Mouse (Mus musculus) CD4-positive, CD25-positive, alpha-beta regulatory T cell, adult 2 months (primary cell): ENCODE data around the gene Slco2a1.

Source experiments
- DNase-seq: peaks from one replicate; pipeline ENCODE4 v3.0.0-alpha.2; 2012; ENCODE audit warnings: low read depth, low spot score

Slco2a1 gene

DNA sequence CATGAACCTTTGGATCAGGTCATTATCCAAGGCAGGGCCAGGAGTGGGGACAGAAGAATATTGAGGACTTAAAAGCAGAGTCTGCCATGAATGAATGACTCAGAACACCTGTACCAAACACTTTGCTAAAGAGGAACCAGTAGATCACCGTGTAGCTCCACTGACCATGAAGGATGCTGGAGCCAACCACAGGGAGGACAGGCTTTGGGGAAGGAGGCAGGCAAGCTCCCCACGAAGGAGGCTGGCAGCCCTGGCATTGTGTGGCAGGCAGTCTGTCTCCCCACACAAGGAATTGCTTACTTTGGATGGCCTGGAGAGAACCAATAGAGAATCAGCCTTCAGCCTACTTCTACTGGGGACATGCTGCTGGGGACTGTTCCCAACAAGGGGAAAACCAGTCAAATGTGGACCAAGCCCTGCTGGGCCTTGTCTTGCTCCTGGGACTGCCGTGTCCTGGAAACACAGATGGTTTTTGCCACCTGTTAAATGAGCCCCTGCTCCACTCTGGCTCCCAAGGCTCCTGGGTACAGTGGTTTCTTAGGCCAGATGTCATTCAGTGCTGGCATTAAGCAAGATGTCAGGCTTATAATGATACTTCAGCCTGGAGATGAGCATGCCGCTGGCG lies 130.3 kb downstream of the Slco2a1 start:
- no peak for DNase-seq

DNA sequence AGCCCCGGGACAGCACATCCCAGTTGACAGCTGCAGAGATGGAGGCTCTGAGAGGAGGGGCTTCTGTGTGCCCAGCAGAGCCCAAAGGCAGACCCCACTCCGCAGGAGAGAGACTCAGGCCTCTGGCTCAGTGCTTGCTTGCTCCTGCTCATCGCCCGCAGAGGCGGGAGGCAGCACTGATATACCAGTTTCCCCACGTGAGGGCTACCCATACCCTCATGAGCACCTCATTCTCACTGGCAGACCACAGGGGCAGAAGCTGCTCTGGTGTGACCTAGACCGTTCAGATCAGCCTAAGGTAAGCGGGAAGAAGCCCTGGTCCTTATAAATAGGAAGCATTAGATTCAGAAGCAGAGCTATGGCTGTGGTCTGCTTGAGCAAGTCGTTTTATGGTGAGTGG lies 131.3 kb downstream of the Slco2a1 start:
- no peak for DNase-seq

DNA sequence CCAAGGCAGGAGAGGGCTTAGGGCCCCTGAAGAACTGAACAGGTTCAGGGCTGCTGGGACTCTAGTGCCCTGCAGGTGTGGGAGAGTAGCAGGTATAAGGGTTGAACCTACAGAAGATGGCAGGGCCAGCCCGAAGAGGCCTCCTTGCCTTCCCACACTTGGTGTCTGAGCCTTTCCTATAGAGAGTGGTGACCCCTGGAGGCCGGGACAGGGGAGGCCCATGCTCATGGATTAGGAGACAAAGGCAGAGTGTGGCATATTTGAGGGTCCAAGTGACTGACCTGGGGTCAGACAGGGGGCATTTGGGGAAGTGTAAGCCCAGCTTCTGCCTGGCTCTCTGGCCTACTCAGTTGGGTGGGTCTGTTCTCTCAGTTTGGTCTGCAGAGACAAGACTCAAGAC lies 131.7 kb downstream of the Slco2a1 start:
- DNase-seq, result no peak

DNA sequence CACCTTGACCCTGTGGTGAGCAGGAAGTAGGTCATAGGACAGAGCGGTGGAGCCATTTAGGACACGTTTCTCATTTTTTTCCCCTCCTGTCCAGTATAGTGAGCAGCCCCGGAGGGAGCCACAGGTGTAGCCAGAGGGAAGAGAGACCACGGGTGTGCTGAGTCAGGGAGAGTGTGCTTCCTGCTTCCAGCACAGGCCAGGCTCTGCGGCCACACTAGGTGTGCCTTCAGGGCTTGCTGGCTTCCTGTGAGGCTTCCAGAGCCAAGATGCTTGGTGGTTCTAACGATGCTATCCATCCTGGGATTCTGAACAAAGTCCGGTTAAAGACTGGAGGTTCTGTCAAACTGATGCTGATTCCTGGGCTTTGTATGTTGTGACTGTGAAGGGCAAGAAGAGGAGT lies 133.0 kb downstream of the Slco2a1 start:
- DNase-seq, result no peak

DNA sequence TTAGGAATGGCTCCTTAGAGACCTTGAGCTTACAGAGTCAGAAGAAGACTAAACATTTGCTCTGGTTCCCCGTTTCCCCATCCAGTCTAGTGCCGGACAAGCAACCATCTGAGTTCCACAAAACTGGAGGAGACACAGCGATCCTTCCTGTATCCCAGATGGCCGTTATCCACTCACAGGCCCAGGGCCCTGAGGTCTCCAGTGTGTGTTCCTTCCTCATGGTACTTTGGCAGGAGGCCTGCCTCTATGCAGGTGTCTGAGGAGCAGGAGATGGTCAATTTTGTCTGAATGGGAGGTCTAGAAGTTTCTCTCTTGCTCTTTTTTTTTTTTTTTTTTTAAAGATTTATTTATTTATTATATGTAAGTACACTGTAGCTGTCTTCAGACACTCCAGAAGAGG lies 136.2 kb downstream of the Slco2a1 start:
- DNase-seq, result no peak

DNA sequence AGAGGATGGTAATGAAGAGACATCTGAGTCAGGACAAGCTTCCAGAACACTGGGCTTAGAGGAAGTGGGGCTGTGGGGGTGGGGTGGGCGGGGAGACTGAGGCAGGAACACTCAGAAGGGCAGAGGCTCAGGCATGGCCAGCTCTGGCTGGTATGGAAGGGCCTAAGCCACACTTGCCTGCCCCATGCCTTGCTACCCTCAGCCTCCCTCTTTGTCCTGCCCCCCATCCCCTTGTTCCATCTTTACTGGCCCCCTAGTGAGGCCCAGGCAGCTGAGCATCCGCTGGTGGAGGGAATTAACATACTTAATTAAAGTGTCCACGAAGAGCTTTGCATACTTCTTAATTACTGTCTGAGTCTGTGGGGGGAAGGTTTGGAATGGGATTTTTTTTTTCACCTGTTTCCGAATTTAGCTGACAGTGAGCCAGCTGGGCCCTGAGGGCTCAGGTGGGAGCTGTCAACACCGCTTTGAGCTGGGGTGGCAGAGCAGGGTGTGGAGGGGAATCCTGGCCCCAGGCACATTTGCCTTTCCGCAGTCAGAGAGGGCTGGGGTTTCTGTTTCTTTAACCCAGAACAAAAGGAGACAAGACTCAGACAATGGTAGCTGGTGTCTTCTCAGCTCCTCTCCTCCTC lies 145.1 kb downstream of the Slco2a1 start:
- peak; percentile 21 for DNase-seq

DNA sequence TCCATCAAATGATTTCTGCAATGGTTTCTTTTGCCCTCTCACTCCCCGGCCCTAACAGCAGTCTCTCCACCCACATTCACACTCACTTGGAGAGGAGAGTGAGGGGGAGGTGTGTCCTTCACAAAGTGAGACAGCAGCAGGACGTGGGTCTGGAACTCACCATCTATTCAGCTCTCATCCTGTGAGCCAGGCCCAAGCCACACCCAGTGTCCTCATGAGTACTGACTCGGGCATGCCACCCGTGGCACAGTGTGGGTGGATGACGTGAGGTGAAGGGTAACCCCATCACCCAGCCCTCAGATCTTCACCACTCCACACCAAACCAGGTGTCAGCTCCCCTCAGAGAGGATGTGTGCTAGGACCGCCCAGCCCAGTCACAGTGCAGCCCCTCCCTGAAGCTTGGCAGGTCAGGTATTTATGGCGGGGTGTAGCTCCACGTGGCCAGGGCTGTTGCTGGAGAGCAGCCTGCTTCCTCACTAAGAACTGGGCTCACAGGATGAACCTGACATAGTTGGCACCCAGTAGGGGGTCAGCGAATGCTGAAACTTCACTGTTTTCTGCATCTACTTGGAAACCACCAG lies 146.0 kb downstream of the Slco2a1 start:
- DNase-seq, result peak; percentile 82

DNA sequence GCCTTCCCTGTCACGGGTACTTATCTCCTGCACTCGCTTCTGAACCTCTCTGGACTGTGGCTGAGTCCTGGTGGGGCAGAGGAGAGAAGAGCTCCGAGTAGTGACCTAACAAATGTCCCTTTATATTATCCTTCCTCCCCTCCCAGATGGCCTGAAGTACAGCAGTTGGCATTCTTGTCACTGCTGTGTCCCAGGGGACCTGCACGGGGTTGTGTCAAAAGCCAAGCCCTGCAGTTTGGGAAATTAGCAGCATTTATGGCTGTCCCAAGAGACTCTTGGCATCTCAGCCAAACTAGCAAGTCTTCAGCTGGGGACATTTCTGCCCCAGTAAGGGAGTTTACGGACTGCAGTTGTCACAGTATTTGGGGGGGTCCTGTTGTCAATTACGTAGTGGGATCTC lies 151.0 kb downstream of the Slco2a1 start:
- DNase-seq, result no peak

DNA sequence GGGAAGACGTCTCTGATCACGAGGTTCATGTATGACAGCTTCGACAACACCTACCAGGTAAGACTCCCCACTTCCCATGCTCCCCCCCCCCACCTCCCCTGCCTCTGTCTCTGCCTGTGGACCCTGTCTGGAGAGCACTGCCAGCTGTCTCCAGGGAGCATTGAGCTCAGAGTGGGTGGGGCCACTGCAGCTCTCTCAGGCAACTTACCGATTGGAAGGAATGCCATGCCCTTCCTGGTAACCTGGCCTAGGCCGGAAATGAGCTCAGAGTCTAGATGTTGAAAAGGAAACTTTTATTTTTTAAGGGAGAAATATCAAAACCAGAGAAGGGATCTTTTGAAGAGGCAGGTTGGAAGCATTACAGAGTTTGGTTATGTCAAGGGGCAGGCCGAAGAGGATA lies 151.9 kb downstream of the Slco2a1 start:
- no peak for DNase-seq

DNA sequence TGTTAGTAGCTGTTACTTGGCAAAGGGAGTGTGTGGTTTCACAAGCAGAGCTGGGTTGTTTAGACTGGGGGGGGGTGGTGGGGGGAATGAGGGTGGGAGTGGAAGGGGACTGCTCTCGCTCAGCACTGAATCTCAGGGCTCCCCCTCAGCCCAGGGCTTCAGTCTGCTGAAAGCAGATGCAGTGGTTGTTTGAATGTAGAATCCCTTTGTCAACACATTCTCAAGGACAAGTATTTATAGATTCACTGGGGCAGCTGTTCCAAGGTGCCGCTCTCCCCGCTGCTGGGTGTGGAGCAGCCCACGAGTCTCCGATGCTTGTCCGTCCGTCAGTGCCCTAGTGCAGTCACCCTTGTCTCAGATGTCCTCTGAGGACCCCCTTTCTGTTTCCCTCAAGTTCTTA lies 152.8 kb downstream of the Slco2a1 start:
- DNase-seq, result no peak

DNA sequence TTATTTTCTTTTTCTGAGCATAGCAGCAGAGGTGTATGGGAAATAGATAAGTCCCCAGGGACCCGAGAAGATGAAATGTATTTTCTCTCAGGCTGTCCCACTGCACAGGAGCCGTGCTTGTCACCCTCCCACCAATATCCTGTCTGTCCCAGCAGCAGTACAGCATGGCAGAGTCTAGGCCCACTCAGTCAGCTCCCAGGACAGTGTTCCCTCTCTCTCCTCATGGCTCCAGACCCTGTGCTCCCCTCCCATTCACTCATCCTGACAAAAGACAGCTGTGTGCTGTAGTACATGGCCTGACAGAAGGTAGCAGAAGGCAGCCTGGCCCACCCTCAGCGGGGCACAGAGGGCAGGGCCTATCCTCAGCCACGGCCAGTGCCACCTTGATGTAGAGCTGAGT lies 155.4 kb downstream of the Slco2a1 start:
- no peak for DNase-seq

DNA sequence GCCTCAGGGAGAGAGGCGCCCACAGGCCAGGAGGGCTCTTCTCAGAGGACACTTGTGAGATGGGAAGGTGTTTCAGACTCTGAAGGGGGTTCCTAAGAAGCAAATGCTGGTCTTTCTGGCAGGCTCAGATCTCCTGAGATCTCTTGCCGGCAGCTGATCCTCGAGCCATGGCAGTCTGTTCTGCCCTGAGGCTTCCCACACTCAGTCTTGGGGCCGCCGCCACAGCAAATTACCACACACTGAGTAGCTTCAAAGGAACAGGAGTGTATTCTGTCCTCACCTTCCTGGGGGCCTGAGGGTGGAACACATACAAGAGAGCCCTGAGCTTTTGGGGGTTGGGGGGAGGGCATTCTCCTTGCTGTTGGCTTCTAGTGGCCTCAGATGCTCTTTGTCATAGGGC lies 156.8 kb downstream of the Slco2a1 start:
- DNase-seq, result no peak
